Mouse (Mus musculus): ENCODE measurements at regions not wholly inside any gene's neighbourhood (a gene's known extent, or its start where the extent isn't known, plus 50 kb on each side); places are given as distances from the start of the nearest gene placed in this dataset.

GRCm38 (mm10) chr14:37237191-37237590, 102.1 kb upstream of the Ghitm start:
- TF ChIP-seq CTCF (IDR thresholded peaks at IDR 0.05; ENCODE audit: borderline replicate concordance, insufficient read depth, low read depth, low read length), result no peak
- no peak for TF ChIP-seq POLR2A (IDR thresholded peaks at IDR 0.05; ENCODE audit: borderline replicate concordance, insufficient read depth, low read length)
